In the genomic region with DNA sequence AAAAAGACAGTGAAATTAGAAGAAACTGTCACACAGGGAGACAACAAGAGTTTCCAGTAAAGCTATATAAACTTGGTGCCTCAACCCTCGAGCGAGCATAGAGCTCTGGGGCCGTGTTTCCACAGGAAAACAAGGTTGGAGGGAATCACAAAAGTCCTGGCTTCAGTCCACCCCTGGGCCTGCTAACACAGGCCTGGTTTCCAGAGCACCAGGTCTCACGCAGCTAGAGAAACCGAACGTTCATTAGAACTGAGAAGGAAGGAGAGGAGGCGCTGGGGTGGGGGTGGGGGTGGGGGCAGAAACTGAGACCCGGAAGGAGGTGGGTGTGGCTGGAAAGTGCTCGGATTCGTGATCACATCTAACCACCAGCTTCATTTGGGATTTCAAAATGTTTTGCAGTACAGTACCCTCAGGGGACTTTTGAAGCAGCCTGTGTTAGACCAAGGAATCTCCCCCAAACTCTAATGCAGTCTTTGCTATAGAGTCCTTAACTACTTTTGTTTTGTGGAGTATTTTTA, we compare ENCODE assay signal across 12 mouse cellular contexts.
DNase-seq lines count a peak whose midpoint lies in the region; ATAC-seq and TF ChIP-seq lines count a peak whose summit lies in the region.
"Had no signal": no experiment of that assay in that cellular context is flagged by ENCODE, and none has a peak within 500 bp of the region (broad histone marks: within the 10 kb centered on the region; RNA-seq: fewer than 3 reads in every experiment).

No protein-coding gene starts in this region.

- no peaks in the 10 kb centered on the region for H3K4me1 ChIP-seq in hindbrain, postnatal 0 days (ENCODE audit: insufficient read depth, low read length)
- no peaks in the 10 kb centered on the region for H3K4me1 ChIP-seq in hindbrain, embryonic 11.5 days (replicated peaks; ENCODE audit: control insufficient read depth, insufficient read depth, low read length)
- peaks cover 0 to 5% of the 10 kb centered on the region in 2 experiments; a peak in 2 of 4 replicates for H3K4me1 ChIP-seq in CH12.LX (ENCODE audit: control insufficient read depth in 1 of 2, insufficient read depth in 2 of 2)
- H3K4me1 ChIP-seq in hindbrain, embryonic 13.5 days (replicated peaks) = no peaks in the 10 kb centered on the region
- H3K4me1 ChIP-seq: hindbrain, embryonic 15.5 days had no signal

- no peak for TF ChIP-seq CTCF in hindbrain, postnatal 0 days (IDR thresholded peaks at IDR 0.05; ENCODE audit: low read depth)
- no peak for TF ChIP-seq CTCF in CH12.LX (conservative IDR thresholded peaks at IDR 0.05 in 1 of 2, IDR thresholded peaks at IDR 0.05 in 1 of 2; ENCODE audit: low read depth in 2 of 2, low read length in 2 of 2)

- no peak overlapping the region for H3K9ac ChIP-seq in hindbrain, postnatal 0 days (replicated peaks; ENCODE audit: low read length)
- H3K9ac ChIP-seq in hindbrain, embryonic 11.5 days (ENCODE audit: low read depth, low read length) = no peak overlapping the region
- H3K9ac ChIP-seq in CH12.LX (ENCODE audit: insufficient read depth, low read depth) = no peak overlapping the region; the same call in 1 of the 2 replicates
- H3K9ac ChIP-seq in hindbrain, embryonic 13.5 days = no peak overlapping the region
- H3K9ac ChIP-seq: hindbrain, embryonic 15.5 days had no signal

- TF ChIP-seq POLR2A in CH12.LX (IDR thresholded peaks at IDR 0.05; ENCODE audit: low read depth, low read length) = no peak

- no peak overlapping the region for H3K4me3 ChIP-seq in hindbrain, postnatal 0 days (ENCODE audit: low read length)
- H3K4me3 ChIP-seq in hindbrain, embryonic 11.5 days (ENCODE audit: low read depth, low read length) = no peak overlapping the region
- H3K4me3 ChIP-seq in CH12.LX (replicated peaks in 1 of 3; ENCODE audit: low read depth in 2 of 3, low read length in 2 of 3, poor library complexity in 1 of 3) = no peak overlapping the region
- no peak overlapping the region for H3K4me3 ChIP-seq in hindbrain, embryonic 13.5 days
- H3K4me3 ChIP-seq: hindbrain, embryonic 15.5 days had no signal

- peak; percentile 20 for DNase-seq in hindbrain, postnatal 0 days (ENCODE audit: low spot score)
- DNase-seq in hindbrain, embryonic 11.5 days (ENCODE audit: low spot score) = no peak
- peak; percentile 38 for DNase-seq in CH12.LX (ENCODE audit: extremely low read depth)
- DNase-seq in adrenal gland, adult (ENCODE audit: inconsistent age in 2 of 2, low spot score in 1 of 2) = no peak
- DNase-seq: heart, adult 18-20 months; kidney, postnatal 25 days; thymus, postnatal 25 days had no signal

- H3K79me2 ChIP-seq in CH12.LX (replicated peaks; ENCODE audit: control insufficient read depth, extremely low read depth, insufficient read depth, poor library complexity, severe bottlenecking) = no peaks in the 10 kb centered on the region

- H3K4me2 ChIP-seq in hindbrain, postnatal 0 days (ENCODE audit: low read depth, low read length) = no peak overlapping the region
- no peak overlapping the region for H3K4me2 ChIP-seq in hindbrain, embryonic 11.5 days (replicated peaks; ENCODE audit: low read depth, low read length)
- peak overlapping the region; percentile 56; the same call in 1 of the 2 replicates for H3K4me2 ChIP-seq in CH12.LX (ENCODE audit: insufficient read depth, low read depth, poor library complexity, severe bottlenecking)
- no peak overlapping the region for H3K4me2 ChIP-seq in hindbrain, embryonic 13.5 days
- H3K4me2 ChIP-seq: hindbrain, embryonic 15.5 days had no signal

- no peak for TF ChIP-seq EP300 in CH12.LX (IDR thresholded peaks at IDR 0.05; ENCODE audit: low read length)

- 50% methylated on average over 10 of the region's 10 CpGs for WGBS in hindbrain, postnatal 0 days
- WGBS in hindbrain, embryonic 11.5 days = 63% methylated on average over 10 of the region's 10 CpGs
- WGBS in hindbrain, embryonic 13.5 days = 56% methylated on average over 10 of the region's 10 CpGs

- 0 out of 2 replicates have a peak, but pooled peaks have one; percentile 29 for ATAC-seq in hindbrain, postnatal 0 days
- no peak for ATAC-seq in hindbrain, embryonic 11.5 days (ENCODE audit: low FRiP score)
- peak; percentile 75 for ATAC-seq in granulocyte monocyte progenitor cell, adult 5-6 weeks (replicated peaks; ENCODE audit: poor library complexity, severe bottlenecking)
- peak; percentile 69 for ATAC-seq in megakaryocyte progenitor cell, adult 5-6 weeks (replicated peaks; ENCODE audit: poor library complexity)
- no peak for ATAC-seq in hindbrain, embryonic 13.5 days (ENCODE audit: low FRiP score)

- no peaks in the 10 kb centered on the region for H3K27me3 ChIP-seq in hindbrain, postnatal 0 days (ENCODE audit: insufficient read depth, low read length)
- no peaks in the 10 kb centered on the region for H3K27me3 ChIP-seq in hindbrain, embryonic 11.5 days (ENCODE audit: control insufficient read depth, insufficient read depth, low read length)
- H3K27me3 ChIP-seq in CH12.LX (replicated peaks) = no peaks in the 10 kb centered on the region
- H3K27me3 ChIP-seq in hindbrain, embryonic 13.5 days = no peaks in the 10 kb centered on the region
- H3K27me3 ChIP-seq: hindbrain, embryonic 15.5 days had no signal

- no peaks in the 10 kb centered on the region for H3K36me3 ChIP-seq in hindbrain, postnatal 0 days (ENCODE audit: insufficient read depth, low read length)
- no peaks in the 10 kb centered on the region for H3K36me3 ChIP-seq in hindbrain, embryonic 11.5 days (ENCODE audit: control insufficient read depth, insufficient read depth, low read length)
- no peaks in the 10 kb centered on the region for H3K36me3 ChIP-seq in CH12.LX (replicated peaks in 1 of 2; ENCODE audit: control insufficient read depth in 1 of 2, insufficient read depth in 1 of 2, low read length in 1 of 2)
- H3K36me3 ChIP-seq in hindbrain, embryonic 13.5 days = no peaks in the 10 kb centered on the region
- H3K36me3 ChIP-seq: hindbrain, embryonic 15.5 days had no signal

- in situ Hi-C loops in CH12.LX (cut with MboI; ENCODE audit: low pct_ligation_motif_present, low pct_unique_long_range_greater_than_20kb, low sequenced_read_pairs) = no loop called here

- dilution Hi-C loops in CH12.LX (cut with MboI; ENCODE audit: extremely low pct_ligation_motif_present, extremely low pct_unique_long_range_greater_than_20kb, low sequenced_read_pairs) = no loop called here

- H3K9me3 ChIP-seq in hindbrain, postnatal 0 days (ENCODE audit: low read length) = no peaks in the 10 kb centered on the region
- no peaks in the 10 kb centered on the region for H3K9me3 ChIP-seq in hindbrain, embryonic 11.5 days (ENCODE audit: control insufficient read depth, low read length)
- H3K9me3 ChIP-seq in CH12.LX (replicated peaks; ENCODE audit: low read length) = no peaks in the 10 kb centered on the region
- H3K9me3 ChIP-seq in hindbrain, embryonic 13.5 days = no peaks in the 10 kb centered on the region
- H3K9me3 ChIP-seq: hindbrain, embryonic 15.5 days had no signal

- no peak overlapping the region for H3K27ac ChIP-seq in hindbrain, postnatal 0 days
- H3K27ac ChIP-seq in hindbrain, embryonic 11.5 days (ENCODE audit: low read depth, low read length) = no peak overlapping the region
- no peak overlapping the region for H3K27ac ChIP-seq in CH12.LX (ENCODE audit: insufficient read depth, low read depth)
- H3K27ac ChIP-seq in hindbrain, embryonic 13.5 days = no peak overlapping the region
- H3K27ac ChIP-seq: hindbrain, embryonic 15.5 days; macrophage had no signal

- TF ChIP-seq RAD21 in CH12.LX (IDR thresholded peaks at IDR 0.05; ENCODE audit: low read depth, low read length) = no peak

TF ChIP-seq in CH12.LX, 34 proteins besides CTCF, POLR2A, EP300 and RAD21:
- TF ChIP-seq MAFK (IDR thresholded peaks at IDR 0.05; ENCODE audit: insufficient replicate concordance, low read length) = no peak
- no peak for TF ChIP-seq USF2 (conservative IDR thresholded peaks at IDR 0.05; ENCODE audit: low read depth, low read length)
- no peak for TF ChIP-seq JUND (conservative IDR thresholded peaks at IDR 0.05; ENCODE audit: low read depth, low read length)
- no peak for TF ChIP-seq POLR2AphosphoS2 (IDR thresholded peaks at IDR 0.05; ENCODE audit: low read depth, low read length)
- TF ChIP-seq PAX5 (IDR thresholded peaks at IDR 0.05; ENCODE audit: low read length) = no peak
- no peak for TF ChIP-seq ZMIZ1 (IDR thresholded peaks at IDR 0.05; ENCODE audit: low read depth, low read length)
- no peak for TF ChIP-seq ETS1 (conservative IDR thresholded peaks at IDR 0.05; ENCODE audit: low read depth, low read length)
- TF ChIP-seq SMC3 (IDR thresholded peaks at IDR 0.05; ENCODE audit: low read depth, low read length) = no peak
- no peak for TF ChIP-seq NRF1 (IDR thresholded peaks at IDR 0.05; ENCODE audit: low read depth, low read length)
- no peak for TF ChIP-seq SIN3A (IDR thresholded peaks at IDR 0.05; ENCODE audit: low read length)
- no peak for TF ChIP-seq KAT2A (IDR thresholded peaks at IDR 0.05; ENCODE audit: insufficient replicate concordance, low read length)
- no peak for TF ChIP-seq MXI1 (IDR thresholded peaks at IDR 0.05; ENCODE audit: low read depth, low read length)
- TF ChIP-seq MYC (IDR thresholded peaks at IDR 0.05; ENCODE audit: low read depth, low read length) = no peak
- TF ChIP-seq ZC3H11A (IDR thresholded peaks at IDR 0.05; ENCODE audit: low read depth, low read length) = no peak
- TF ChIP-seq HCFC1 (IDR thresholded peaks at IDR 0.05; ENCODE audit: low read depth, low read length) = no peak
- TF ChIP-seq RCOR1 (conservative IDR thresholded peaks at IDR 0.05; ENCODE audit: low read depth, low read length) = no peak

Comparison
In these comparisons a context has a peak if more than half of its experiments do, and no peak if none do; other contexts are left out.
1. ATAC-seq: peak in hindbrain, postnatal 0 days (single experiment), granulocyte monocyte progenitor cell, adult 5-6 weeks (single experiment) and megakaryocyte progenitor cell, adult 5-6 weeks (single experiment); none in hindbrain, embryonic 11.5 days (single experiment) and hindbrain, embryonic 13.5 days (single experiment).
2. DNase-seq: peak in hindbrain, postnatal 0 days (single experiment) and CH12.LX (single experiment); none in hindbrain, embryonic 11.5 days (single experiment) and adrenal gland, adult (0 of 2).